Mouse (Mus musculus) limb, embryonic 14.5 days (tissue): Measurements from ENCODE around the gene Eps15l1. TPM values are rescaled to one million over a fixed set of nuclear protein-coding genes. Genes with fewer than 3 reads are reported as not detected.

ENCODE experiments used
- ATAC-seq: fragments of 200-750 bp; cut with Nextera tagmentation; 2 replicates; pipeline ENCODE4 v1.8.0; 2017; ENCODE audit warnings: low read depth, moderate number of reproducible peaks, moderate TSS enrichment; ENCODE audit not compliant: low FRiP score
- DNase-seq: peaks from one replicate; pipeline ENCODE4 v3.0.0-alpha.2; 2015; ENCODE audit warnings: low spot score
- H3K27ac ChIP-seq: fragments of 300-500 bp; sonication (generic); replicated peaks from 2 replicates; pipeline ENCODE4 v1.5.1; 2014; ENCODE audit warnings: low read depth, mild to moderate bottlenecking, low read length, moderate library complexity, mixed read lengths
- H3K27me3 ChIP-seq: fragments of 300-500 bp; sonication (generic); 2 replicates; pipeline ENCODE4 v1.6.1; 2014; ENCODE audit warnings: low read length, mixed read lengths; ENCODE audit not compliant: control insufficient read depth, insufficient read depth
- H3K36me3 ChIP-seq: fragments of 300-500 bp; sonication (generic); 2 replicates; pipeline ENCODE4 v1.6.1; 2014; ENCODE audit warnings: mild to moderate bottlenecking, low read length, moderate library complexity, mixed read lengths; ENCODE audit not compliant: control insufficient read depth, insufficient read depth
- H3K4me1 ChIP-seq: fragments of 300-500 bp; sonication (generic); 2 replicates; pipeline ENCODE4 v1.6.1; 2014; ENCODE audit warnings: antibody characterized with exemption, low read length, mixed read lengths; ENCODE audit not compliant: control insufficient read depth, insufficient read depth
- H3K4me2 ChIP-seq: fragments of 300-500 bp; sonication (generic); replicated peaks from 2 replicates; pipeline ENCODE4 v1.6.1; 2014; ENCODE audit warnings: low read depth, mild to moderate bottlenecking, low read length, moderate library complexity; ENCODE audit not compliant: severe bottlenecking
- H3K4me3 ChIP-seq: fragments of 300-500 bp; sonication (generic); replicated peaks from 2 replicates; pipeline ENCODE4 v1.5.1; 2014; ENCODE audit warnings: low read length
- H3K9ac ChIP-seq: fragments of 300-500 bp; sonication (generic); 2 replicates; pipeline ENCODE4 v1.6.1; 2014; ENCODE audit warnings: mild to moderate bottlenecking, low read depth, low read length, moderate library complexity; ENCODE audit not compliant: severe bottlenecking
- H3K9me3 ChIP-seq: fragments of 300-500 bp; sonication (generic); 2 replicates; pipeline ENCODE4 v1.6.1; 2016; ENCODE audit warnings: low read length; ENCODE audit not compliant: control insufficient read depth
- POLR2A ChIP-seq: fragments of 200-500 bp; IDR thresholded peaks from 2 replicates; pipeline ENCODE4 v1.8.0; 2012; ENCODE audit warnings: inconsistent platforms, mild to moderate bottlenecking, moderate library complexity, borderline replicate concordance; ENCODE audit not compliant: insufficient read depth, insufficient read length; ENCODE audit errors: extremely low read depth
- WGBS: fragments of 180-500 bp; shearing (Covaris S2); extraction: QIAGEN DNeasy Blood & Tissue Kit; methylation state at CpG from one replicate; pipeline ENCODE4 v1.1.7; 2014; 5-methylcytosine and 5-hydroxymethylcytosine counted together
- polyA plus RNA-seq, 2 experiments: library from polyadenylated mRNA; depleted of rRNA in 1 of 2; stranded (reverse) in 1 of 2; unstranded in 1 of 2; fragments of >200 nt; fragmentation: Nextera tagmentation in 1 of 2; extraction: Ambion mirVana in 1 of 2; gene quantifications; 2 replicates each; pipeline versions ENCODE4 v1.2.1 to v1.2.3; 2012 to 2014

The Eps15l1 gene
- polyA plus RNA-seq, 2 experiments = 56.5 to 114 TPM

DNA sequence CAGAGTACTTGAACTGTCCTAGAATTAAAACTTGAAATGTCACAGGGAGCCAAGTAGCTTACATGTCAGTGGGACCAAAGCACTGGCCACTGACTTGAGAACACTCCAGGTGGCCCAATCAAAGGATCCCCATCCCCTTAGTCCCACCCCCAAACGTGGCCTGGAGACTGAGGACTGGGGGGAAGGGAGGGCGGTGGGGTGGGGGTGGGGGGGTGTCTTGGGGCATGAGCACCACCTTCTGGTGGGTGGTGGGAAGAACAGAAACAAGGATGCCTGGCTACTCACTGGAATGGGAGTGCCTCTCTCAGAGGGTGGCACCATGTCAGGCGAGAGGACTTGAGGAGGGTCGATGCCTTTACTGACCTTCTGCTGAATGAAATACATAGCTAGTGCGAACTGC lies 38.9 kb downstream of the Eps15l1 start:
- Histone ChIP-seq H3K27ac (no peak overlapping the region), H3K4me2 (no peak overlapping the region), H3K4me3 (no peak overlapping the region), H3K9ac (no peak overlapping the region), H3K36me3 (peaks cover 97% of the 10 kb centered on the region), H3K9me3 (no peaks in the 10 kb centered on the region), H3K27me3 (no peaks in the 10 kb centered on the region), H3K4me1 (no peaks in the 10 kb centered on the region)
- ATAC-seq (no peak), DNase-seq (no peak)
- WGBS = 54% methylated on average over 5 of the region's 5 CpGs
- no peak for TF ChIP-seq POLR2A

GRCm38 (mm10) chr8:72380656-72381055 lies 40.6 kb downstream of the Eps15l1 start:
- DNase-seq = no peak
- Histone ChIP-seq H3K9me3 (no peaks in the 10 kb centered on the region), H3K9ac (no peak overlapping the region), H3K4me2 (no peak overlapping the region), H3K4me3 (no peak overlapping the region), H3K4me1 (no peaks in the 10 kb centered on the region), H3K27me3 (no peaks in the 10 kb centered on the region), H3K36me3 (peaks cover 96% of the 10 kb centered on the region), H3K27ac (no peak overlapping the region)
- TF ChIP-seq POLR2A = no peak
- no peak for ATAC-seq
- WGBS = 90% methylated on average over 8 of the region's 8 CpGs

- Histone ChIP-seq H3K4me3 (no peak overlapping the region), H3K27me3 (no peaks in the 10 kb centered on the region), H3K9me3 (no peaks in the 10 kb centered on the region), H3K27ac (no peak overlapping the region), H3K4me2 (no peak overlapping the region), H3K36me3 (peaks cover 89% of the 10 kb centered on the region), H3K4me1 (no peaks in the 10 kb centered on the region), H3K9ac (no peak overlapping the region)
- no peak for ATAC-seq
- WGBS = 86% methylated on average over 2 of the region's 2 CpGs
- TF ChIP-seq POLR2A = no peak
- no peak for DNase-seq
These were observed 44.4 kb downstream of the Eps15l1 start for GRCm38 (mm10) chr8:72376900-72377299.

- Histone ChIP-seq H3K9ac (no peak overlapping the region), H3K4me3 (no peak overlapping the region), H3K36me3 (peaks cover 90% of the 10 kb centered on the region), H3K27ac (no peak overlapping the region), H3K27me3 (no peaks in the 10 kb centered on the region), H3K4me2 (no peak overlapping the region), H3K9me3 (no peaks in the 10 kb centered on the region), H3K4me1 (no peaks in the 10 kb centered on the region)
- WGBS = 87% methylated on average over 4 of the region's 5 CpGs
- TF ChIP-seq POLR2A = no peak
- ATAC-seq (no peak), DNase-seq (no peak)
These were observed 45.0 kb downstream of the Eps15l1 start for GRCm38 (mm10) chr8:72376309-72376708.

DNA sequence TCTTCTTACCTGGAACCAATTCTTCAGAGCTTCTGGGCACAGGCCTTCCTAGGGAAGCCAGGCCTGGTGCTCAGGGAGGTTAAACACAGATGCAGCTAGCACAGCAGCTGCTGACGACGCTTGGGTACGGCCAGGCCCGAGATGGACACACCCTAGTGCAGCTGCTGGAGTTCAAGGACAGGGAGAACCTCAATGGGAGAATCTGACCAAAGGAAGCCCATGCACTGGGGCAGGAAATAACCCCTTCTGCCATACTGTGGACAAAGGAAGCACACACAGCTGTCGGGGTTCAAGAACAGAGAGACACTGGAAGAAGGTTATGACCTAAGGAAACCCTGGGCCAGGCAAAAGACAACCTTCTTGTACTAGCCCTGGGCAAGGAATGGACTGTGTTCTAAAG lies 46.1 kb downstream of the Eps15l1 start:
- TF ChIP-seq POLR2A = no peak
- Histone ChIP-seq H3K4me2 (no peak overlapping the region), H3K36me3 (peaks cover 91% of the 10 kb centered on the region), H3K27ac (no peak overlapping the region), H3K4me1 (no peaks in the 10 kb centered on the region), H3K27me3 (no peaks in the 10 kb centered on the region), H3K9ac (no peak overlapping the region), H3K9me3 (no peaks in the 10 kb centered on the region), H3K4me3 (no peak overlapping the region)
- DNase-seq = no peak
- 86% methylated on average over 5 of the region's 5 CpGs for WGBS
- no peak for ATAC-seq

- ATAC-seq = no peak
- no peaks in the 10 kb centered on the region for H3K9me3 ChIP-seq
- H3K9ac ChIP-seq = no peak overlapping the region
- no peak overlapping the region for H3K4me3 ChIP-seq
- TF ChIP-seq POLR2A = no peak
- H3K27me3 ChIP-seq = no peaks in the 10 kb centered on the region
- peaks cover 91% of the 10 kb centered on the region for H3K36me3 ChIP-seq
- H3K4me2 ChIP-seq = no peak overlapping the region
- no peak overlapping the region for H3K27ac ChIP-seq
- WGBS = 91% methylated on average over 4 of the region's 4 CpGs
- DNase-seq = no peak
- H3K4me1 ChIP-seq = no peaks in the 10 kb centered on the region
These were observed 48.9 kb downstream of the Eps15l1 start for GRCm38 (mm10) chr8:72372311-72372710.
